Mouse (Mus musculus) heart, adult 2 months (tissue): ENCODE data around the gene Efhb.

Experiments
- CTCF ChIP-seq: fragments of 200-600 bp; IDR thresholded peaks from 2 replicates; pipeline ENCODE4 v1.8.1; 2022; ENCODE audit warnings: antibody characterized with exemption, mild to moderate bottlenecking, moderate library complexity
- EP300 ChIP-seq: fragments of 200-500 bp; IDR thresholded peaks from 2 replicates; pipeline ENCODE4 v1.6.1; 2011; ENCODE audit warnings: low read depth, low read length, control low read depth; ENCODE audit not compliant: insufficient read depth

DNA sequence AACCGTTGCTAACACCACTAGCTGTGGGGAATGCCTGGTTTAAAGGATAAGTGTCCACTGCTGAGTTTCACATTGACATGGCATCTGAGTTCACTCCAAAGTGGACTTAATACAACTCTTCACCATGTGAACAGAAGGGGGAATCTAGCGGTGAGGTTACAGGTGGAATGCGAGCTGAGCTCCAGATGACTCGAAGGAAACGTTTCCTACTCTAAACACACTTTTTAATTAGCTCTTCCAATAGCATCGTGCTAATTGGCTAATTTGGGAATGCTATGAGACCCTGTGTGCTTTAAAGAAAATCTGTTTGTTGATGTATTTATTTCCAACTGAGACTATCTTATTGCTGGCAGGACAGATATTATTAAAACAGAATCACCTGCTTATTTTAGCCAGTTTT, 76.3 kb downstream of the Efhb start:
- TF ChIP-seq CTCF (no peak), EP300 (no peak)
